Mouse (Mus musculus) heart, embryonic 15.5 days (tissue): ENCODE results near the gene Mtf1. TPM values are rescaled to one million over a fixed set of nuclear protein-coding genes. Genes with fewer than 3 reads are reported as not detected.

Source experiments
- ATAC-seq: fragments of 200-750 bp; cut with Nextera tagmentation; replicated peaks from 2 replicates; pipeline ENCODE4 v1.8.0; 2017; ENCODE audit warnings: low read depth, moderate TSS enrichment; ENCODE audit not compliant: insufficient number of reproducible peaks, insufficient read depth, low FRiP score
- H3K27ac ChIP-seq: fragments of 300-500 bp; sonication (generic); 2 replicates; pipeline ENCODE4 v1.5.1; 2015; ENCODE audit warnings: mild to moderate bottlenecking, inconsistent platforms
- H3K27me3 ChIP-seq: fragments of 300-500 bp; sonication (generic); 2 replicates; pipeline ENCODE4 v1.6.1; 2015; ENCODE audit warnings: inconsistent platforms
- H3K36me3 ChIP-seq: fragments of 300-500 bp; sonication (generic); 2 replicates; pipeline ENCODE4 v1.6.1; 2015; ENCODE audit warnings: mild to moderate bottlenecking, inconsistent platforms
- H3K4me1 ChIP-seq: fragments of 300-500 bp; sonication (generic); replicated peaks from 2 replicates; pipeline ENCODE4 v1.6.1; 2015; ENCODE audit warnings: inconsistent platforms
- H3K4me2 ChIP-seq: fragments of 300-500 bp; sonication (generic); 2 replicates; pipeline ENCODE4 v1.6.1; 2015; ENCODE audit warnings: inconsistent platforms, mild to moderate bottlenecking, moderate library complexity
- H3K4me3 ChIP-seq: fragments of 300-500 bp; sonication (generic); 2 replicates; pipeline ENCODE4 v1.5.1; 2015; ENCODE audit warnings: mild to moderate bottlenecking, inconsistent platforms
- H3K9ac ChIP-seq: fragments of 300-500 bp; sonication (generic); 2 replicates; pipeline ENCODE4 v1.6.1; 2015; ENCODE audit warnings: mild to moderate bottlenecking, inconsistent platforms
- H3K9me3 ChIP-seq: fragments of 300-500 bp; sonication (generic); replicated peaks from 2 replicates; pipeline ENCODE4 v1.6.1; 2016; ENCODE audit warnings: inconsistent platforms
- WGBS: fragments of 180-500 bp; shearing (Covaris S2); methylation state at CpG from one replicate; pipeline ENCODE4 v1.1.7; 2015; ENCODE audit warnings: mixed read lengths; 5-methylcytosine and 5-hydroxymethylcytosine counted together
- polyA plus RNA-seq: library from polyadenylated mRNA; unstranded; fragments of >200 nt; fragmentation: Nextera tagmentation; extraction: Ambion mirVana; gene quantifications from 2 replicates; pipeline ENCODE4 v1.2.1, GENCODE M21; 2015

Gene Mtf1
- polyA plus RNA-seq, 1 experiment from 2014 or later = 10.1 TPM

DNA sequence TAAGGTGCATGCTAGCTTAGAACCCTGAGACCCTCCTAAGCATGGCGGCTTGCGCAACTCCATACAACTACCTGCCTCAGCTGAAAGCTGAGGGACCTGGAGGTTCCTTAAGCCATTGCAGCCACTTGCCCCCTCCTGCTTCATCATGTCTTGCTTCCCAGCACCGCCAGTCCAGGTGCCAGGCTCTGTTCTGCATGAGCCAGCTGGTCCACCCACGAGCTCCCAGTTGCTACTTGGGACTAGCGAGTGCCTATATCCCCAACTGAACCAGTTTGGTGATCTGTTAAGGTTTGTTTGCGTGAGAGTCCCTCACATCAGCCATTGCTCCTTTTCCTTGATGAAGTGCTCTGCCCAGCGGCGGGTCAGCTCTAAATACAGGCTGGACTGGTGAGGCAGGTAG is 54.4 kb downstream of the Mtf1 start:
- Histone ChIP-seq H3K4me2 (no peak overlapping the region), H3K9ac (no peak overlapping the region), H3K27ac (no peak overlapping the region), H3K36me3 (peaks cover 19% of the 10 kb centered on the region; the same call in 1 of the 2 replicates), H3K27me3 (peaks cover 8% of the 10 kb centered on the region), H3K9me3 (no peaks in the 10 kb centered on the region), H3K4me3 (no peak overlapping the region), H3K4me1 (peaks cover 14% of the 10 kb centered on the region)
- ATAC-seq = no peak
- 90% methylated on average over 8 of the region's 8 CpGs for WGBS

DNA sequence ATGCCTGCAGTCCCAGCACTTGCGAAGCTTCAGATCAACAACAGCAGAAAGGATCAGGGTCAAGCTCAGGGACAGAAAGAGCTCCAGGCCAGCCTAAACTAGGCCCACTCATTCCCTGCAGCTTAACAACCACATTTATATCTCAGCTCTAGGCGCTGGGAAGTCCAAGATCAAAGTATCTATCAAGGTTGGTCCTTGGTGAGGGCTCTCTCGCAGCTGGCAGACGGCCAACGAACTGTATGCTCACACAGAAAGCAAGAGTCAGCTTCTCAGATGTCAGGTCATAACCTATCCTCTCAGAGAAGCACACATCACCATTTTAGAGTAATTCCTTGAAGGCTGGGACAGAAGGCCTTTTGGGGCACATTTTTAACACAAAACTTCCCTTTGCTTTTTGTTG is 56.5 kb downstream of the Mtf1 start:
- Histone ChIP-seq H3K4me2 (no peak overlapping the region), H3K9me3 (no peaks in the 10 kb centered on the region), H3K9ac (no peak overlapping the region), H3K36me3 (peaks cover 17% of the 10 kb centered on the region; the same call in 1 of the 2 replicates), H3K4me1 (peaks cover 13% of the 10 kb centered on the region), H3K4me3 (no peak overlapping the region), H3K27ac (no peak overlapping the region), H3K27me3 (peaks cover 29% of the 10 kb centered on the region)
- WGBS = 50% methylated on average over 5 of the region's 5 CpGs
- ATAC-seq = no peak

DNA sequence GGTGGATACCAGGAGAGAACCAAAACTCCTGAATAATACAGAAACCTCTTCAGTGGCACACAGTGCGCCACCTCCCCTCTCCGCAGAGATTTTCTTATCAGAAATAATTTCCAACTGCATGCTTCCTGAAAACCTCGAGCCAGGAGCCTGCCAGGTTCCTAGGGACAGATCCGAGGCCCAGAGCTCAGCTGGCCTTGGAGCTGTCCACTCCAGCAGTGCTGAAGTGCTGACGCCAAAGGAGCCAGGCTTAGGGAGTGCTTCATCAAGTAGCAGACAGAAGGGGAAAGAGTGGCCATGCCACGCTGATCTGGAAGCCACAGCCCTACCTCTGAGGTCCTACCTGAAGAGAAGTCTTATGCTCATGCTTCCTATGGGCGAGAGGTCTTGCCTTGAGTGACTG is 58.5 kb downstream of the Mtf1 start:
- peaks cover 13% of the 10 kb centered on the region for H3K4me1 ChIP-seq
- 1% methylated on average over 7 of the region's 7 CpGs for WGBS
- H3K27me3 ChIP-seq = peaks cover 35% of the 10 kb centered on the region
- no peaks in the 10 kb centered on the region for H3K9me3 ChIP-seq
- H3K4me2 ChIP-seq = no peak overlapping the region
- no peak overlapping the region for H3K4me3 ChIP-seq
- no peak overlapping the region for H3K9ac ChIP-seq
- 0 out of 2 replicates have a peak, but pooled peaks have one; percentile 16 for ATAC-seq
- no peak overlapping the region for H3K27ac ChIP-seq
- H3K36me3 ChIP-seq = peaks cover 6% of the 10 kb centered on the region; the same call in 1 of the 2 replicates

DNA sequence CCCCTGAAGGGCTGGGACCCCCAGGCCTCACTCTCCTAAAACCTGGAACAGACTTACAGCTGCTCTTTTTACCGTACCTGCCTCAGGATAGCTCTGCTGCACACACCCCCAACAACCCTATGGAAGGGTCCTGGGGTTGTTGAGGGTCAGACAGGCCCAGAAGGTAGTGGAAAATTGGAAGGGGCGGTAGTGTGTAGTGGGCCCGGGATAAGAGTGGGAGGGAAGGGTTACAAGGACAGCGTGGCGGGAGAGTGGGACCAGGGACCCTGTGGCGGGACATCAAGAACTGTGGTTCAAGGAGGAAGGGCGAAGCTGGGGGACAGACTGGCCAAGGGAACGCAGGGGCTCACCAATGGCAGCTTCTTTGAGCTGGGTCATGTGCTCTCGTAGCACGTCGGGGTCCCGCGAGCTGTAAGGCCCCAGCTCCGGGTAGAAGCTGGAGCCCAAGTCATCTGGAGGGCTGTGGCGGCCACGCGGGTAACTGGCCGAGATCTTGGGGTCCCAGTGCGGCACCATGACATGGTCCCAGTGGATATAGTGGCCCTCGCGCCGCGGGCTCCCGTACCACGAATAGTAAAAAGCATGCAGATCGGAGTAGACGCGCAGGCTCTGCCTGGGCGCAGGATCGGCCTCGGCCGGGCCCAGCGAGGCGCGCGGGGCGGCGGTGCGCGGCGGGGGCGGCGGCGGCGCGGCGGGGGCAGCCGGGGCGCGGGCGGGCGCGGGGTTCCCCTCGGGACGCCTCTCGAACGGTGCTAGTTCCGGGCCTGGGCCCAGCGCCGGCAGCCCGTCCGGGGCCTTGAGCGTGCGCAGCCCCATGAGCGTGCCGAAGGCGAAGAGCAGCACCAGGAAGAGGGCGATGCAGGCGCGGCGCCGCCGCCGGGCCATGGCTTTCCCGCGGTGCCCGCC is 59.6 kb downstream of the Mtf1 start, which contains the start of gene Maneal:
TSS of gene Maneal (minus strand) at position 889 of the 906 bp plus-strand sequence.
- 5% methylated on average over 43 of the region's 77 CpGs for WGBS
- H3K9me3 ChIP-seq = no peaks in the 10 kb centered on the region
- peak within 1 kb of the TSS; percentile 80 for H3K4me2 ChIP-seq
- no peaks in the 10 kb centered on the region; the same call in 1 of the 2 replicates for H3K36me3 ChIP-seq
- H3K27ac ChIP-seq = no peak within 1 kb of the TSS
- H3K4me3 ChIP-seq = peak within 1 kb of the TSS; percentile 48
- H3K9ac ChIP-seq = no peak within 1 kb of the TSS
- H3K4me1 ChIP-seq = peaks cover 13% of the 10 kb centered on the region
- ATAC-seq = peak; percentile 47
- H3K27me3 ChIP-seq = peaks cover 37% of the 10 kb centered on the region

DNA sequence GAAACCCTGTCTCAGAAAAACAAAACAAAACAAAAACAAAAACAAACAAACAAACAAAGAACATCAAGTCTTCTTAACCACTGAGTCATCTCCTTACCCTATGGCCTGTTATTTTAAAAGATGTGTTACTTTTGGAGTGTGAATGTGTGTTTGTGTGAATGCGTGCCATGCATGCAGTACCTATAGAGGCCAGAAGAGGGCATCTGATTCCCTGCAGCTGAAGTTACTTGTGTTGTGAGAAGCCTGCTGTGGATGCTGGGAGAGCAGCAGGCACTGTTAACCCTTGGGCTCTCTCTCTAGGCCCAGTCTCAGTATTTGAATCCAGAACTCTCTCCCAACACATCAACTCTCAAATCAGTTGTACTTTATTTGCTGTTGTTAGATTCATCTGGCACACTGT is 70.8 kb downstream of the Mtf1 start:
- Histone ChIP-seq H3K9ac (no peak overlapping the region), H3K4me3 (no peak overlapping the region), H3K9me3 (peaks cover 3% of the 10 kb centered on the region; the same call in 1 of the 2 replicates), H3K27me3 (no peaks in the 10 kb centered on the region), H3K4me2 (no peak overlapping the region), H3K4me1 (no peaks in the 10 kb centered on the region), H3K36me3 (no peaks in the 10 kb centered on the region), H3K27ac (no peak overlapping the region)
- ATAC-seq = no peak
- WGBS = 87% methylated on average over 1 of the region's 1 CpGs

DNA sequence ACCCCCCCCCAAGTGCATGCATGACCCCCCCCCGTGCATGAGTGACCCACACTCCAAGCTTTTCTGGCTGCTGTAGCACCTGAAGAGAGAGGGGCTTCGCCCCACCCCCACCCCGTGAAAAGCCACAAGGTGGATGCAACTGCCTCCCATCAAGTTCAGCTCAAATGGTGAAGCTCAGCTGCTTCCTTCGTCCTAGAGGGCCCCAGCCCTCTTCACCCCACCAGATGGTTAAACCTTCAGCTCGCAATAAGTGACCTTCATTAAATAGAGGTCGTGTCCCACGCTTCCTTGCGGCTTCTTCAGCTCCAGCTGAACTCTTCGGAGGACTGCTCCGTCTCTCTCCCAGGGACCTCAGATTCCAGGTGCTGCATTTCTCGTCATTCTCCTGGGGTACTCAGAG is 78.7 kb downstream of the Mtf1 start, which contains the start of gene Epha10:
TSS of gene Epha10 (plus strand) at position 301 of the 400 bp plus-strand sequence.
- Histone ChIP-seq H3K4me2 (peak within 1 kb of the TSS; percentile 51), H3K4me1 (peaks cover 10% of the 10 kb centered on the region), H3K36me3 (no peaks in the 10 kb centered on the region), H3K9me3 (no peaks in the 10 kb centered on the region), H3K27me3 (peaks cover 67% of the 10 kb centered on the region), H3K27ac (no peak within 1 kb of the TSS), H3K9ac (no peak within 1 kb of the TSS), H3K4me3 (peak within 1 kb of the TSS; percentile 31)
- ATAC-seq = no peak
- WGBS = 8% methylated on average over 11 of the region's 11 CpGs

DNA sequence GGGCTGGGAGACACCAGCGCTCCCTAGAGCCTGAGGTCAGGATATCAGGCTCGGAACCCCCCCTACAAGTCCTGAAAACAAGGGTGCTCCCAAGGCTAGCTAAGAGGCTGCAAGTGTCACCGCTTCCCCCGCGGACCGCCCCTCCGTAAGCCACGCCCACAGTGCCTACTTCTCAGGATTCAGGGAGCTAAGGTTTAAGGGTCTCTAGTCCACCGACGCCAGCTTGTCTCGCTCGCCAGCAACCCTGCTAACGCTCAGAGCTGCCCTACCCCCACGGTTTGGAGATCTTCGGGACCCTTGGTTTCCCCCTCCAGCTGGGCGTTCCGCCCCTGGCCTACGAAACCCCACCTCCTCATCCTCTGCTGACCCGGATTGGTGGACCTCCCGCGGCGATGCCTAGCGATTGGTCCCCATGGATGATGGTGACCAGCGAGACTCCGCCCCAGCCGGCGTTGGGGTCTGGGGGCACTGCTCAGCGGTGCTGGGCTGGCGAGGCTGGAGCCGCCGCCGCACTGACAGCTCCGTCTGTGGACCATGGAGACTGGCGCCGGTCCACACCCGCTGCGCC is 79.5 kb downstream of the Mtf1 start:
- Histone ChIP-seq H3K4me1 (peaks cover 10% of the 10 kb centered on the region), H3K27ac (no peak overlapping the region), H3K36me3 (no peaks in the 10 kb centered on the region), H3K4me3 (peak overlapping the region; percentile 31), H3K9me3 (no peaks in the 10 kb centered on the region), H3K4me2 (peak overlapping the region; percentile 51), H3K27me3 (peaks cover 75% of the 10 kb centered on the region), H3K9ac (no peak overlapping the region)
- ATAC-seq = peak; percentile 36; the same call in 1 of the 2 replicates
- 1% methylated on average over 37 of the region's 37 CpGs for WGBS

DNA sequence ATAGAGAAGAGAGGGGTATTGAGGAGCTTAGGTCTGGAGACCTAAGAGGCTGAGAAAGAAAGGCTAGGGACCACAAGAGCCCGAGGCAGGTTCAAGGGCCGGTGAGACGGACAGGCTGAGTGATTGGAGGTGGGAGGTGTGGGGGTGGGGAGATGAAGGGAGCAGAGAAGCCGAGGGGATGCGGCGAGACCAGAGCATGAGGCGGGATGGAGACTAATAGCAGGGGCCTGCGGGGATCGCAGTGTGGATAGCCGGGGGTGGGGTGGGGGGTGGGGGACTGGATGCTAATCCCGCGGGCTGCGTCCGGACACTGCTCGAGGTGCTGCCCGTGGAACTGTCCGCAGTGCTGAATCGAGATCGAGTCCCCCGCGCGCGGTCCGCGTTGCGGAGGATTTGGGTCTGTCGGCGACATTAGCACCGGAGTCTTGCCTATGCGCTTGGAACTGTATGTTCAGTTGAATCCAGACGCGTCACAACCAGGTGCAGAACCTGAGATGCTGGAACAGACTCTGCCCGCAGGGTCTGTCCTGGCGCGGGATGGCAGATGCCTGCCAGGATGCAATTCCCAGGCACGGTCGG is 80.3 kb downstream of the Mtf1 start:
- no peak overlapping the region for H3K4me2 ChIP-seq

DNA sequence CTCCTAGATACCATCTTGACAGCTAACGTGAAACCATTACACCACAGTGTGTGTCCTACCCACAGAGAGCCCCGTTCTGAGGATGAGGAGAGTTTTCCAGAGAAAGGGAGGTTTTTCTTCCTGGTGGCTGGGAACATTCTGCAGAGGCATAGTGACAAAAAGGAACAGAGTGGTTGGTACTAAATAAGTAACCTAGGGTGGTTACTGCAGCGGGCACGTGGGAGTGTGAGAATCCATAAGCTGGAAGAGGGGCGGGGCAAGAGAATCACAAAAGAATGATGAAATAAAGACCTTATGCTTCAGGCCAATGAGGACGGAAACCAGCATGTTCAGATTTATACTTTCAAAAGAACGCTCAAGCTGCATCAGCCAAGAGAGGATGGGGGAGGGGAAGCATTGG is 86.8 kb downstream of the Mtf1 start:
- 64% methylated on average over 7 of the region's 7 CpGs for WGBS

More for the DNA sequence above, 80.3 kb downstream of the Mtf1 start:
- Histone ChIP-seq H3K27me3 (peaks cover 80% of the 10 kb centered on the region), H3K27ac (no peak overlapping the region), H3K36me3 (no peaks in the 10 kb centered on the region), H3K9me3 (no peaks in the 10 kb centered on the region), H3K4me1 (peaks cover 10% of the 10 kb centered on the region), H3K4me3 (peak overlapping the region; percentile 31; the same call in 1 of the 2 replicates), H3K9ac (no peak overlapping the region)
- 0 out of 2 replicates have a peak, but pooled peaks have one; percentile 15 for ATAC-seq
- under 1% methylated on average over 30 of the region's 37 CpGs for WGBS

DNA sequence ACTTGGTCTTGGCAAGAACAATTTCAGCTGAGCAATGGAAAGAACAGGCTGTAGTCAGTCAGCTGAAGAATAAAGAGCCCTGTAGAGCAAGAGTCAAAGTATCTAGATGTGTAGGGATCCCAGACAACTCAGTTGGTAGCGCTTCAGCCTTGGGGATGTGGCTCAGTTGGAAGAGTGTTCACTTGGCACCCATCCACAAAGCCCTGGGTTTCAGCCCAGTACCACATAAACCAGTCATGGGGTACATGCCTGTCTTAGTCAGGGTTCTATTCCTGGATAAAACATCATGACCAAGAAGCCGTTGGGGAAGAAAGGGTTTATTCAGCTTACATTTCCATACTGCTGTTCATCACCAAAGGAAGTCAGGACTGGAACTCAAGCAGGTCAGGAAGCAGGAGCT is 88.0 kb downstream of the Mtf1 start:
- Histone ChIP-seq H3K4me3 (no peak overlapping the region), H3K27me3 (peaks cover 87% of the 10 kb centered on the region), H3K9me3 (no peaks in the 10 kb centered on the region), H3K9ac (no peak overlapping the region), H3K27ac (no peak overlapping the region), H3K4me2 (no peak overlapping the region), H3K36me3 (no peaks in the 10 kb centered on the region), H3K4me1 (peaks cover 6% of the 10 kb centered on the region)
- no peak for ATAC-seq
- WGBS = 75% methylated on average over 2 of the region's 2 CpGs

More for the DNA sequence above, 86.8 kb downstream of the Mtf1 start:
- H3K36me3 ChIP-seq = no peaks in the 10 kb centered on the region
- no peak overlapping the region for H3K4me3 ChIP-seq
- H3K9ac ChIP-seq = no peak overlapping the region
- ATAC-seq = no peak
- H3K4me2 ChIP-seq = no peak overlapping the region
- H3K4me1 ChIP-seq = no peaks in the 10 kb centered on the region
- H3K27me3 ChIP-seq = peaks cover 84% of the 10 kb centered on the region
- no peaks in the 10 kb centered on the region for H3K9me3 ChIP-seq
- no peak overlapping the region for H3K27ac ChIP-seq

DNA sequence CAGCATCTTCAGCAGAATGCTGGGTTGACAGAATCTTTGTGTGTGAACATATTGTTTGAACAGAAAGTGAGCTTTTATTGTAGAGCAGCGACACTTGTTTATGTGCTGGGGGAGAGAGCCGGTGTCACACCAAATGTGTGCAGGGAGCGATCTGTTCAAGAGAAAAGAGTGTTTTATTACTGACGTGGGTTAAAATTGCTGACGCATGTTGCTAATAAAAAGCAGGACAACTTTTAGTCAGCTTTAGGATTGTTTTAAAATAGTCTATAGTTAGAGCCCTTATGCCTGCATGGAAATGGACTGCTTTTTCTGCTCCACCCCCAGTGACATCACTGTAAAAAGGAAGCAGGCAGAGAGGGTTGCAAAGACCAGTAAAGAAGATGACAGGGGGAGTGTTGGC is 88.9 kb downstream of the Mtf1 start:
- Histone ChIP-seq H3K9me3 (no peaks in the 10 kb centered on the region), H3K4me3 (no peak overlapping the region), H3K27ac (no peak overlapping the region), H3K36me3 (no peaks in the 10 kb centered on the region), H3K27me3 (peaks cover 88% of the 10 kb centered on the region), H3K4me2 (no peak overlapping the region), H3K4me1 (peaks cover 8% of the 10 kb centered on the region), H3K9ac (no peak overlapping the region)
- WGBS = 71% methylated on average over 5 of the region's 5 CpGs
- ATAC-seq = no peak
